ENCODE assay signal across 7 mouse cellular contexts in genomic region chr6:83831606-83832123, GRCm38 (mm10). TPM values are rescaled to one million over a fixed set of nuclear protein-coding genes. Genes with fewer than 3 reads are reported as not detected.
DNase-seq lines count a peak whose midpoint lies in the region; ATAC-seq lines count a peak whose summit lies in the region.

TSS of gene Paip2b (minus strand) at chr6:83831741.

- intact Hi-C loops in gastrocnemius, postnatal 36 days (cut with DNase I) = no loop called here
- intact Hi-C loops in left cerebral cortex, postnatal 25 days (cut with DNase I) = no loop called here

- no peaks in the 10 kb centered on the region for H3K4me1 ChIP-seq in intestine, embryonic 15.5 days (replicated peaks)
- peaks cover 13% of the 10 kb centered on the region for H3K4me1 ChIP-seq in midbrain, embryonic 10.5 days

- peak within 1 kb of the TSS; percentile 88 for H3K4me2 ChIP-seq in intestine, embryonic 15.5 days (replicated peaks)

- no peaks in the 10 kb centered on the region for H3K27me3 ChIP-seq in intestine, embryonic 15.5 days (replicated peaks)
- no peaks in the 10 kb centered on the region for H3K27me3 ChIP-seq in midbrain, embryonic 10.5 days (ENCODE audit: low read depth, poor library complexity, severe bottlenecking)

- H3K27ac ChIP-seq in intestine, embryonic 15.5 days = peak within 1 kb of the TSS; percentile 90
- H3K27ac ChIP-seq in midbrain, embryonic 10.5 days (replicated peaks) = peak within 1 kb of the TSS; percentile 91

- under 1% methylated on average over 37 of the region's 37 CpGs for WGBS in intestine, embryonic 15.5 days
- WGBS in midbrain, embryonic 10.5 days = under 1% methylated on average over 37 of the region's 37 CpGs

- no peaks in the 10 kb centered on the region for H3K9me3 ChIP-seq in intestine, embryonic 15.5 days
- no peaks in the 10 kb centered on the region for H3K9me3 ChIP-seq in midbrain, embryonic 10.5 days (replicated peaks)

- peak within 1 kb of the TSS; percentile 80 for H3K4me3 ChIP-seq in intestine, embryonic 15.5 days (replicated peaks)
- peak within 1 kb of the TSS; percentile 73 for H3K4me3 ChIP-seq in midbrain, embryonic 10.5 days

- H3K9ac ChIP-seq in intestine, embryonic 15.5 days = peak within 1 kb of the TSS; percentile 79

- peak; percentile 98 for DNase-seq in adrenal gland, adult 2 months
- DNase-seq in embryo, embryonic 11.5 days (ENCODE audit: low read depth, low spot score) = peak; percentile 99
- peak; percentile 97 to 98 for DNase-seq in gastrocnemius, postnatal 36 days
- peak; percentile 98 to 100 for DNase-seq in left cerebral cortex, postnatal 25 days (ENCODE audit: low spot score in 2 of 2)
- DNase-seq in midbrain, embryonic 10.5 days (ENCODE audit: low spot score) = peak; percentile 97
- DNase-seq in right cerebral cortex, postnatal 4 days = peak; percentile 99

- H3K36me3 ChIP-seq in intestine, embryonic 15.5 days = no peaks in the 10 kb centered on the region
- peaks cover 14% of the 10 kb centered on the region for H3K36me3 ChIP-seq in midbrain, embryonic 10.5 days

- ATAC-seq in intestine, embryonic 15.5 days = peak; percentile 99

RNA-seq across cellular contexts. Expression of gene Paip2b, which starts in this region (rescaled TPM):
- 10 to 100 TPM; 22.0 to 36.9 TPM for total RNA-seq in adrenal gland, adult 2 months (2021)
- polyA plus RNA-seq in adrenal gland, adult 2 months (2012; rRNA removed) = 3.6 and 5.0 TPM in 2 replicates
- total RNA-seq in gastrocnemius, postnatal 36 days (2021) = 10 to 100 TPM; 66.9 to 79.0 TPM
- polyA plus RNA-seq in intestine, embryonic 15.5 days (2015; fragmentation: Nextera tagmentation; extraction: Ambion mirVana) = 15.7 and 15.9 TPM in 2 replicates
- 10 to 100 TPM; 50.2 to 54.1 TPM for total RNA-seq in left cerebral cortex, postnatal 25 days (2021)
- 18.6 and 20.5 TPM in 2 replicates for polyA plus RNA-seq in midbrain, embryonic 10.5 days (2016; fragmentation: Nextera tagmentation; extraction: Ambion mirVana)

Comparison
In these comparisons a context has a peak if more than half of its experiments do, and no peak if none do; other contexts are left out.
1. Peak in every context shown above with its lines: DNase-seq, ATAC-seq, H3K4me3 ChIP-seq and H3K27ac ChIP-seq.